Mouse (Mus musculus): ENCODE results near the gene Mapk12. TPM values are rescaled to one million over a fixed set of nuclear protein-coding genes. Genes with fewer than 3 reads are reported as not detected.

The Mapk12 gene
- polyA plus RNA-seq, 1 experiment from 2014 or later = 23.0 TPM

DNA sequence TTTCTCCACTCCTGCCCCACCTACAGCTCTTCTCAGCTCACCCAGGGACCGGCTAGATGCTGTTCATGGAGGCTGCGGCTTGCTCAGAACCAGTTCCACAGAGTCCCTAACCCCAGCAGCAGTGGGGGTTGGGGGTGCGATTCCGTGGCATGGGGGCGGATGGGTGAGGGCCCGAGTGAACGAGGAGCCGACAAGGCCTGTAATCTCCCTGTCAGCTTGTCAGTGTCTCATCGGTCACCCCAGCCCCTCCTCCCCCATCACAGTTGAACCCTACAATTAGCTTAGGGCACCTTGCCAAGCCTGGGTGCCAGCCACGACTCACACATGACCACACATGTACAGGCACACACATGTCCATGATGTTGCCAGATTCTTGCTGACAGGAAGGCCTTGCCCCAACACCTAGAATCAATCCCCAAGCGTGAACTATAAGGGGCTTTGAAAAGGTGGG, 34.4 kb upstream of the Mapk12 start:
- H3K4me1 ChIP-seq (ENCODE audit: control insufficient read depth in 2 of 2, insufficient read depth in 2 of 2, low read length in 2 of 2) = peaks cover 66 to 86% of the 10 kb centered on the region in 2 experiments
- ATAC-seq (ENCODE audit: insufficient number of reproducible peaks, insufficient read depth, low FRiP score, low read depth) = no peak

DNA sequence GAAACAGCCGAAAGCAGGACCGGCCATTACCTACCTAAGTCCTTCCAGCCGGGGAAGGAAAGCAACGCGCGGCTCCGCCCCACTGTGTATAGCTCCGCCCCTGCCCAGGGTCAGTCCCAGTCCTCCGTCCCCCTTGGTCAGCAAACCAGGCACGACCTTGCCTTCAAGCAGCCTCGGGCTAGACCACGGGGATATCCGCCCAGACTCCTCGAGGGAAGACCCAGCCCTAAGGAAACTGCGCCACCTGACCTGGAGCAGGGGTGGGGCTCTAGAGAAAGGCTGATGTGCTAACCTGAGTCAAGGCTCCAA, 33.4 kb upstream of the Mapk12 start:
- H3K9ac ChIP-seq (ENCODE audit: low read length) = peak overlapping the region; percentile 80
- H3K9me3 ChIP-seq (ENCODE audit: control insufficient read depth, low read length) = no peaks in the 10 kb centered on the region
- H3K27me3 ChIP-seq (ENCODE audit: control insufficient read depth, insufficient read depth, low read length) = no peaks in the 10 kb centered on the region
- WGBS = 2% methylated on average over 15 of the region's 15 CpGs
- peak overlapping the region; percentile 99 for H3K4me2 ChIP-seq (ENCODE audit: low read length)
- H3K36me3 ChIP-seq (ENCODE audit: control insufficient read depth, insufficient read depth, low read length) = peaks cover 6% of the 10 kb centered on the region; the same call in 1 of the 2 replicates
- ATAC-seq (ENCODE audit: insufficient number of reproducible peaks, insufficient read depth, low FRiP score, low read depth) = peak; percentile 20; the same call in 1 of the 2 replicates
- peak overlapping the region; percentile 59 to 60 for H3K4me3 ChIP-seq (ENCODE audit: control insufficient read depth in 1 of 2, insufficient read depth in 1 of 2, low read depth in 1 of 2, low read length in 2 of 2)
- 0 out of 4 replicates have a peak overlapping the region, but pooled peaks of 1 of the 2 experiments have one; percentile 43 for H3K27ac ChIP-seq (replicated peaks in 1 of 2; ENCODE audit: control insufficient read depth in 1 of 2, insufficient read depth in 1 of 2, low read depth in 2 of 2, low read length in 2 of 2)
- peaks cover 71 to 87% of the 10 kb centered on the region in 2 experiments for H3K4me1 ChIP-seq (ENCODE audit: control insufficient read depth in 2 of 2, insufficient read depth in 2 of 2, low read length in 2 of 2)

More for the DNA sequence above, 34.4 kb upstream of the Mapk12 start:
- no peak overlapping the region for H3K9ac ChIP-seq (ENCODE audit: low read length)
- no peak overlapping the region for H3K4me3 ChIP-seq (ENCODE audit: control insufficient read depth in 1 of 2, insufficient read depth in 1 of 2, low read depth in 1 of 2, low read length in 2 of 2)
- WGBS = 41% methylated on average over 11 of the region's 11 CpGs
- H3K36me3 ChIP-seq (ENCODE audit: control insufficient read depth, insufficient read depth, low read length) = peaks cover 3% of the 10 kb centered on the region; the same call in 1 of the 2 replicates
- no peak overlapping the region for H3K27ac ChIP-seq (replicated peaks in 1 of 2; ENCODE audit: control insufficient read depth in 1 of 2, insufficient read depth in 1 of 2, low read depth in 2 of 2, low read length in 2 of 2)
- no peaks in the 10 kb centered on the region for H3K27me3 ChIP-seq (ENCODE audit: control insufficient read depth, insufficient read depth, low read length)
- no peak overlapping the region for H3K4me2 ChIP-seq (ENCODE audit: low read length)
- H3K9me3 ChIP-seq (ENCODE audit: control insufficient read depth, low read length) = no peaks in the 10 kb centered on the region

DNA sequence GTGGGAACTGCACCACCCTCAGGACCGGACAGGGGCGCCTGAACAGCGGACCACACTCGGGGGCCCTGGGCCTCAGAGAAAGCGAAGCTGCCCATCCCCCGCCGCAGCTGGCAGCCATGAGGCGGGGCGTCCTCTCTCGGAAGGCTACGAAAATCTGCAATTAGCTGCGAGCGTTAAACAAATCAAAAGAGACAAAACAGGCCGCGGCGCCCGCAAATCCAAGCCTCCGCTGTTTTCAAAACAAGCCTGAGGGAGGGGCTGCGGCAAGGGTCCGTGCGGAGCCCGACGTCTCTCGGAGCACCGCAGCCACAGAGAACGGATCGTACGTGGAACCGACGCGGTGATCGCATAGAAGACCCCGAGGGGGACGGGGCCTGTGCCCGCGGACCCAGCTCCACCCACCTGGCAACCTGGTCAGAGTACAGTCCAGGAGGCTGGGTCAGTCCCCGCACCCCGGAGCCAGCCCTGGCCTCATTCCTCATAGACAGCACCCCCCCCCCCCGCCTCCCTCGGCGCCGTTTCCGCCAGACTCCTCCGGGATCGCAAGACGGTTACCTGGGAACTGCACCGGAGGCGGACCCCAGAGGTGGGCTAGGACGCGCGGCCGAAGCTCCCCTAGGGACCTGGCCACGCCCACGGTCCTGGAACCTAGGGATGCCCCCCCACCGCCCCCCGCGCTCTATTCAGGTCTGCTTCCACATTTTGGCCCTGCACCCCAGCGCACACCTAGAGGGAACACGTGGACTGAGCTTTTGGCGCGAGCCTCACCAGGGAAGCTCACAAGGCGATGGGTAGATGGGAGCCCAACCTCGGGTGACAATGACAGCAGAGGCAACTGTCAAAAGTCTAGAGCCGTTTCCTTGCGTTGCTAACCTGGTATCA, 32.8 kb upstream of the Mapk12 start:
- peak overlapping the region; percentile 99 for H3K4me2 ChIP-seq (ENCODE audit: low read length)
- H3K9ac ChIP-seq (ENCODE audit: low read length) = peak overlapping the region; percentile 80
- H3K9me3 ChIP-seq (ENCODE audit: control insufficient read depth, low read length) = no peaks in the 10 kb centered on the region
- no peaks in the 10 kb centered on the region for H3K27me3 ChIP-seq (ENCODE audit: control insufficient read depth, insufficient read depth, low read length)
- under 1% methylated on average over 64 of the region's 65 CpGs for WGBS
- H3K27ac ChIP-seq (replicated peaks in 1 of 2; ENCODE audit: control insufficient read depth in 1 of 2, insufficient read depth in 1 of 2, low read depth in 2 of 2, low read length in 2 of 2) = peak overlapping the region; percentile 8 to 43; a peak in 3 of 4 replicates
- ATAC-seq (ENCODE audit: insufficient number of reproducible peaks, insufficient read depth, low FRiP score, low read depth) = peak; percentile 13; the same call in 1 of the 2 replicates
- peaks cover 12% of the 10 kb centered on the region; the same call in 1 of the 2 replicates for H3K36me3 ChIP-seq (ENCODE audit: control insufficient read depth, insufficient read depth, low read length)
- H3K4me3 ChIP-seq (ENCODE audit: control insufficient read depth in 1 of 2, insufficient read depth in 1 of 2, low read depth in 1 of 2, low read length in 2 of 2) = peak overlapping the region; percentile 59 to 60
- peaks cover 67 to 87% of the 10 kb centered on the region in 2 experiments for H3K4me1 ChIP-seq (ENCODE audit: control insufficient read depth in 2 of 2, insufficient read depth in 2 of 2, low read length in 2 of 2)

DNA sequence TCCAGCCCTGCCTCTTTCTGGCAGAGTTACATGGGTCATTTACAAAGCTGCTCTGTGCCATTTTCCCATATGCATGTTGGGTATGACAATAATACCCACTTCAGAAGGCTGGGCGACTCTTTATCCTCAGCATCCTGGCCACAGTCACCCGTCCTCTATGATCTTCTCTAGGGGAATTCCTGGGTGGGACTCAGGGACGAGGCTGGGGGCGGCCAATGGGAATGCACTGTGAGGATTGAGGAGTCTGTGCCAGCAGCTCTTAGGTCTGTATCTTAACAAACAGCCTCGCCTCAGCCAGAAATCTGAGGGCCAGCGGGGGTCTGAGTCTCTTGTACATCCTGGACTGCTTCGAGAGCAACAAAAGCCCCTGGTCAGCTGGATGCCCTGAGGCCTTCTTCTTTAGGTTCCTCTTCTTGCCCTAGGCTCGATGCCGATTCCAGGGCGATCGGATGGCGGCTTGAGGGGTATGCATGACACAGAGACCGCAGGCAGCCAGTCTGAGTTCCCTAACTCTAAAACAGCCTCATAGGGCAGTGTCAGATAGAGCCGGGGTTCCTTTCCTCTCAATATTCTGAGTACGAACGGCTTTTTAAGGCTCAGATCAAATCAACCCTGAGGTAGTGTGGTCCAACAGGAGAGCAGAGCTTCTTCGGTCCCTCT, 31.9 kb upstream of the Mapk12 start:
- H3K27me3 ChIP-seq (ENCODE audit: control insufficient read depth, insufficient read depth, low read length) = no peaks in the 10 kb centered on the region
- no peaks in the 10 kb centered on the region for H3K9me3 ChIP-seq (ENCODE audit: control insufficient read depth, low read length)
- H3K27ac ChIP-seq (replicated peaks in 1 of 2; ENCODE audit: control insufficient read depth in 1 of 2, insufficient read depth in 1 of 2, low read depth in 2 of 2, low read length in 2 of 2) = peak overlapping the region; percentile 8 to 43; a peak in 2 of 4 replicates
- WGBS = 44% methylated on average over 17 of the region's 17 CpGs
- H3K9ac ChIP-seq (ENCODE audit: low read length) = peak overlapping the region; percentile 80
- peaks cover 21% of the 10 kb centered on the region for H3K36me3 ChIP-seq (ENCODE audit: control insufficient read depth, insufficient read depth, low read length)
- peak overlapping the region; percentile 99 for H3K4me2 ChIP-seq (ENCODE audit: low read length)
- H3K4me1 ChIP-seq (ENCODE audit: control insufficient read depth in 2 of 2, insufficient read depth in 2 of 2, low read length in 2 of 2) = peaks cover 58 to 79% of the 10 kb centered on the region in 2 experiments
- ATAC-seq (ENCODE audit: insufficient number of reproducible peaks, insufficient read depth, low FRiP score, low read depth) = no peak
- peak overlapping the region; percentile 59 to 60 for H3K4me3 ChIP-seq (ENCODE audit: control insufficient read depth in 1 of 2, insufficient read depth in 1 of 2, low read depth in 1 of 2, low read length in 2 of 2)

DNA sequence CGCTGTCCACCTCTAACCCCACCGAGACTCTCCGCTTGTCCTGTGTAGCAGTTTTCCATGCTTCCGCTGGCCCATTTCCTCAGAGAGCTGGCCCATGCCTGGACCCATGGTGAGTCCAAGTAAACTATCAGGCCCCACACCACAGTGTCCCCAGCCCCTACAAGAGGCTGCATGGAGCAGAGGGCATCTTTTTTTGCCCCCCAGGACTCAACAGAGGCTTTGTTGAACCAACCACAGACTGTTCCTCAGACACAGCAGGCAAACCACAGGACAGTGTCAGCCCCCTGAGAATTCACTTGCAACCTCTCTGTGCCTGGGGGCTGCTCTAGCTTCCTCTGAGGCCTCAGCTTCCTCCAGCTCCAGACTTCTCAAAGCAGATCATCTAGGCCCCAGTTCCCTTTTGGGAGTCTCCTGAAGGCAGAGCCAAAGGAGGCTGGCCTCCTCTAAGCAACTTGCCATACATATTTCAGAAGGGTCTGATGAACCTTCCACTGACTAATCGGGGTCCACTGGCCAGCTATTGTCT, 31.1 kb upstream of the Mapk12 start:
- peaks cover 29% of the 10 kb centered on the region for H3K36me3 ChIP-seq (ENCODE audit: control insufficient read depth, insufficient read depth, low read length)
- no peak overlapping the region for H3K27ac ChIP-seq (replicated peaks in 1 of 2; ENCODE audit: control insufficient read depth in 1 of 2, insufficient read depth in 1 of 2, low read depth in 2 of 2, low read length in 2 of 2)
- no peak overlapping the region for H3K9ac ChIP-seq (ENCODE audit: low read length)
- H3K4me1 ChIP-seq (ENCODE audit: control insufficient read depth in 2 of 2, insufficient read depth in 2 of 2, low read length in 2 of 2) = peaks cover 50 to 71% of the 10 kb centered on the region in 2 experiments
- no peak for ATAC-seq (ENCODE audit: insufficient number of reproducible peaks, insufficient read depth, low FRiP score, low read depth)
- no peak overlapping the region for H3K4me2 ChIP-seq (ENCODE audit: low read length)
- H3K27me3 ChIP-seq (ENCODE audit: control insufficient read depth, insufficient read depth, low read length) = no peaks in the 10 kb centered on the region
- WGBS = 75% methylated on average over 5 of the region's 5 CpGs
- H3K9me3 ChIP-seq (ENCODE audit: control insufficient read depth, low read length) = no peaks in the 10 kb centered on the region
- no peak overlapping the region for H3K4me3 ChIP-seq (ENCODE audit: control insufficient read depth in 1 of 2, insufficient read depth in 1 of 2, low read depth in 1 of 2, low read length in 2 of 2)

DNA sequence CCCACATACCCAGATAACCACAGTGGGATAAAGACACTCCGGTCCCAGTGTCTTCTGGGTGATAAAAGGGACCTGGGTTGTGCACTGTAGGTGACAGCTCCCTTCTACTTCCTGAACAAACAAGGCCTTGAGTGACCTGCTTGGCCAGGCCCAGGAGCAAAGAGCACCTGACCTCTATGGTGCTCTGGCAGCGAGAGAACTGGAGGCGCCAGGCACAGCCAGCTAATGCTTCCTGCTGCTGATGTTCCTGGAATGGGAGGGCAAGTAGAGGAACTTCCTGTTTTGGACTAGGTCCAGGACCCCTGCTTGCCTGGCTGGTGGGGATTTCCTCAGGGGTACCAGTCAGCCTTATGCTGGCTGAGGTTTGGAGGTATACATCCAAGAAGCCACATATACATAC, 29.6 kb upstream of the Mapk12 start:
- H3K27ac ChIP-seq (replicated peaks in 1 of 2; ENCODE audit: control insufficient read depth in 1 of 2, insufficient read depth in 1 of 2, low read depth in 2 of 2, low read length in 2 of 2) = peak overlapping the region; percentile 81 to 85
- H3K4me2 ChIP-seq (ENCODE audit: low read length) = peak overlapping the region; percentile 58
- no peak for ATAC-seq (ENCODE audit: insufficient number of reproducible peaks, insufficient read depth, low FRiP score, low read depth)
- 13% methylated on average over 3 of the region's 3 CpGs for WGBS
- peaks cover 44% of the 10 kb centered on the region for H3K36me3 ChIP-seq (ENCODE audit: control insufficient read depth, insufficient read depth, low read length)
- no peaks in the 10 kb centered on the region for H3K9me3 ChIP-seq (ENCODE audit: control insufficient read depth, low read length)
- H3K9ac ChIP-seq (ENCODE audit: low read length) = peak overlapping the region; percentile 14; the same call in 1 of the 2 replicates
- peaks cover 37 to 56% of the 10 kb centered on the region in 2 experiments for H3K4me1 ChIP-seq (ENCODE audit: control insufficient read depth in 2 of 2, insufficient read depth in 2 of 2, low read length in 2 of 2)
- H3K4me3 ChIP-seq (ENCODE audit: control insufficient read depth in 1 of 2, insufficient read depth in 1 of 2, low read depth in 1 of 2, low read length in 2 of 2) = no peak overlapping the region
- no peaks in the 10 kb centered on the region for H3K27me3 ChIP-seq (ENCODE audit: control insufficient read depth, insufficient read depth, low read length)

DNA sequence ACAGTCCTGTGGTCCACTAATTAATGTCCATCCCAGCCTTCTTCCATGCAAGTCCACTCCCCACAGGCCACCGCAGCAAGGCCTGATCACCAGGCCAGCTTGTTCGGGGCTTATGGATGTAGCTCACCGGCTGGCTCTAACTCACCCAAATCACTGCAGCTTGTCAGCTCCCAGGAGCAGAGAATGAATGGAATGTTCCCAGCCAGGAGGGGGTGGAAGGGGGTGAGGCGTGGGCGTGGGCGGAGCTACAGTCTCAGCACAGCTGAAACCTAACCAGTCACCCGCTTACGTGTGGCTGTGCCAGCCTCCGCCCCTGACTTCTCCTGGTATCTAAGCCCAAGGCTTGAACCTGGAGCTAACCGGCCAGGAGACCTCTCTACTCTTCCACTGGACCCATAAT, 28.9 kb upstream of the Mapk12 start:
- Histone ChIP-seq H3K9ac (ENCODE audit: low read length) (peak overlapping the region; percentile 59), H3K4me3 (ENCODE audit: control insufficient read depth in 1 of 2, insufficient read depth in 1 of 2, low read depth in 1 of 2, low read length in 2 of 2) (peak overlapping the region; percentile 11 to 15; a peak in 3 of 4 replicates), H3K36me3 (ENCODE audit: control insufficient read depth, insufficient read depth, low read length) (peaks cover 50% of the 10 kb centered on the region), H3K4me2 (ENCODE audit: low read length) (peak overlapping the region; percentile 58), H3K4me1 (ENCODE audit: control insufficient read depth in 2 of 2, insufficient read depth in 2 of 2, low read length in 2 of 2) (peaks cover 31 to 50% of the 10 kb centered on the region in 2 experiments), H3K27me3 (ENCODE audit: control insufficient read depth, insufficient read depth, low read length) (no peaks in the 10 kb centered on the region), H3K27ac (replicated peaks in 1 of 2; ENCODE audit: control insufficient read depth in 1 of 2, insufficient read depth in 1 of 2, low read depth in 2 of 2, low read length in 2 of 2) (peak overlapping the region; percentile 85 to 93), H3K9me3 (ENCODE audit: control insufficient read depth, low read length) (no peaks in the 10 kb centered on the region)
- peak; percentile 80 for ATAC-seq (ENCODE audit: insufficient number of reproducible peaks, insufficient read depth, low FRiP score, low read depth)
- WGBS = 3% methylated on average over 10 of the region's 10 CpGs
